Mouse (Mus musculus): Measurements from ENCODE around the gene Rnf187. TPM values are rescaled to one million over a fixed set of nuclear protein-coding genes. Genes with fewer than 3 reads are reported as not detected.

Rnf187 gene
- total and polyA plus RNA-seq, 2 experiments from 2014 or later = 700 to 925 TPM

DNA sequence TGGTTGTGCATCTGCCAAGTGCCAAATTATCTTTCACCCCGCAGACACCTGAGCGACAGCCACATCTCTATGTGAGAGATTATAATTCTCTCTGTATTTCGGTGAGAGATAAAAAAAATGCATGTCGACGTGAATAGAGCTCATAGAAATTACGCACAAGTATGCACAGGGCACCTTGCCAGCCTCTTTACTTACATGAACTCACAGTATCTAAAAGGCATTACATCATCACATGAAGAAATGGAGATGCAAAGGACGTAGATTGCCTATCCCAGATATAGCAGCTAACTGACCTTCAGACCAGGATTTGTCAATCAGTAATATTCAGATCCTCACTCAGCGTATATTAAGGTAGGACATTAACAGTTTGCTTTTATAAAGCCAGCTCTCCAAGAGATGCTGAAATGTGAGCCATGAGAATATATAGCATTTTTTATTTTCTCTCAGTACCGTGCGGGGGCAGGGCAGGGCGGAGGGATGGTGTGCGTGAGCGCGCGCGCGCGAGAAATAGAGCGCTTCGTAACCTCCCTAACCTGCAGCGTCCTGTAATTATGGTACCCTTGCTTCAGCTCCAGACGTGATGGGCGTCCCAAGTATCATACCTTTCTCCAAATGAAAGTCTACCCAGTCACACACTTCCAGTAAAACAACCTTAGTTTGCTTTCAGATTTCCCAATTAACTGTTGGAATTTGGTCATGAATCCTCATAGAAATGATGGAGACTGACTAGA lies 9.2 kb upstream of the Rnf187 start:
- H3K9ac ChIP-seq (replicated peaks; ENCODE audit: low read length, poor library complexity, severe bottlenecking) = peak overlapping the region; percentile 64
- peak overlapping the region; percentile 54 for H3K4me3 ChIP-seq (ENCODE audit: low read depth, low read length)
- 6% methylated on average over 23 of the region's 23 CpGs for WGBS
- H3K36me3 ChIP-seq (ENCODE audit: insufficient read depth, low read length) = no peaks in the 10 kb centered on the region
- H3K27me3 ChIP-seq (ENCODE audit: insufficient read depth, low read length) = no peaks in the 10 kb centered on the region
- H3K9me3 ChIP-seq (ENCODE audit: low read length) = no peaks in the 10 kb centered on the region
- peak; percentile 73 for ATAC-seq (ENCODE audit: low FRiP score)
- peak; percentile 80 for DNase-seq (ENCODE audit: low spot score)
- H3K27ac ChIP-seq (ENCODE audit: low read depth, low read length) = peak overlapping the region; percentile 97
- peak overlapping the region; percentile 53 for H3K4me2 ChIP-seq (ENCODE audit: low read depth, low read length, poor library complexity, severe bottlenecking)
- H3K4me1 ChIP-seq (ENCODE audit: insufficient read depth, low read length) = peaks cover 4% of the 10 kb centered on the region; the same call in 1 of the 2 replicates
- no peak for TF ChIP-seq CTCF (IDR thresholded peaks at IDR 0.05)

DNA sequence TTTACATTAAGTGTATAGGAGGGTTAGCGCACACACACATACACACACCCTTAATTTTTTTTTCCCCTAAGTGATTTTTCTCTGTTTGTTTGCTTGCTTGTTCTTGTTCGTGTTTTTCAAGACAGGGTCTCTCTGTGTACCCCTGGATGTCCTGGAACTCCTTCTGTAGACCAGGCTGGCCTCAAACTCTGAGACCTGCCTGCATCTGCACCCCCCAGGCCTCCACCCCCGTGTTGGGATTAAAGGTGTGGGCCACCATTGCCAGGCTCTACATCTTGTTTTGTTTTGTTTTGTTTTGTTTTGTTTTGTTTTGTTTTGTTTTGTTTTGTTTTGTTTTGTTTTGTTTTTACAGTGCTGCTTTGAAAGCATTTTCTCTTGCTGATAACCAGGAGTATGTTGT lies 8.6 kb upstream of the Rnf187 start:
- Histone ChIP-seq H3K4me2 (ENCODE audit: low read depth, low read length, poor library complexity, severe bottlenecking) (peak overlapping the region; percentile 53), H3K9me3 (ENCODE audit: low read length) (no peaks in the 10 kb centered on the region), H3K27ac (ENCODE audit: low read depth, low read length) (peak overlapping the region; percentile 97), H3K4me1 (ENCODE audit: insufficient read depth, low read length) (peaks cover 4% of the 10 kb centered on the region; the same call in 1 of the 2 replicates), H3K4me3 (ENCODE audit: low read depth, low read length) (peak overlapping the region; percentile 54; the same call in 1 of the 2 replicates), H3K36me3 (ENCODE audit: insufficient read depth, low read length) (no peaks in the 10 kb centered on the region), H3K9ac (replicated peaks; ENCODE audit: low read length, poor library complexity, severe bottlenecking) (no peak overlapping the region; the same call in 1 of the 2 replicates), H3K27me3 (ENCODE audit: insufficient read depth, low read length) (no peaks in the 10 kb centered on the region)
- TF ChIP-seq CTCF (IDR thresholded peaks at IDR 0.05) = no peak
- ATAC-seq (ENCODE audit: low FRiP score) (no peak), DNase-seq (ENCODE audit: low spot score) (no peak)
- WGBS = 78% methylated on average over 3 of the region's 3 CpGs

- Histone ChIP-seq H3K4me2 (ENCODE audit: low read depth, low read length, poor library complexity, severe bottlenecking) (no peak overlapping the region), H3K9me3 (ENCODE audit: low read length) (no peaks in the 10 kb centered on the region), H3K4me3 (ENCODE audit: low read depth, low read length) (no peak overlapping the region), H3K27ac (ENCODE audit: low read depth, low read length) (no peak overlapping the region), H3K36me3 (ENCODE audit: insufficient read depth, low read length) (no peaks in the 10 kb centered on the region), H3K9ac (replicated peaks; ENCODE audit: low read length, poor library complexity, severe bottlenecking) (no peak overlapping the region), H3K27me3 (ENCODE audit: insufficient read depth, low read length) (no peaks in the 10 kb centered on the region), H3K4me1 (ENCODE audit: insufficient read depth, low read length) (0 out of 2 replicates have a peak, but pooled peaks cover 2% of the 10 kb centered on the region)
- DNase-seq (ENCODE audit: low spot score) (no peak), ATAC-seq (ENCODE audit: low FRiP score) (no peak)
- TF ChIP-seq CTCF (IDR thresholded peaks at IDR 0.05) = no peak
- 79% methylated on average over 5 of the region's 5 CpGs for WGBS
These were observed 5.4 kb upstream of the Rnf187 start for GRCm38 (mm10) chr11:58944136-58944535.

GRCm38 (mm10) chr11:58939088-58939439 lies 348 bp upstream of the Rnf187 start:
- peak; percentile 47 for TF ChIP-seq CTCF (IDR thresholded peaks at IDR 0.05)
- Histone ChIP-seq H3K4me3 (ENCODE audit: low read depth, low read length) (peak overlapping the region; percentile 98), H3K9ac (replicated peaks; ENCODE audit: low read length, poor library complexity, severe bottlenecking) (peak overlapping the region; percentile 97), H3K36me3 (ENCODE audit: insufficient read depth, low read length) (peaks cover 20% of the 10 kb centered on the region), H3K4me2 (ENCODE audit: low read depth, low read length, poor library complexity, severe bottlenecking) (peak overlapping the region; percentile 85), H3K9me3 (ENCODE audit: low read length) (no peaks in the 10 kb centered on the region), H3K27ac (ENCODE audit: low read depth, low read length) (peak overlapping the region; percentile 93), H3K4me1 (ENCODE audit: insufficient read depth, low read length) (peaks cover 10% of the 10 kb centered on the region), H3K27me3 (ENCODE audit: insufficient read depth, low read length) (no peaks in the 10 kb centered on the region)
- whole genome bisulfite sequencing = 11% methylated on average over 6 of the region's 6 CpGs
- ATAC-seq (ENCODE audit: low FRiP score) (peak; percentile 39; the same call in 1 of the 2 replicates), DNase-seq (ENCODE audit: low spot score) (no peak)

GRCm38 (mm10) chr11:58937909-58938308 lies 807 bp downstream of the Rnf187 start:
- Histone ChIP-seq H3K9me3 (ENCODE audit: low read length) (no peaks in the 10 kb centered on the region), H3K4me3 (ENCODE audit: low read depth, low read length) (peak overlapping the region; percentile 98), H3K27ac (ENCODE audit: low read depth, low read length) (peak overlapping the region; percentile 93), H3K27me3 (ENCODE audit: insufficient read depth, low read length) (no peaks in the 10 kb centered on the region), H3K9ac (replicated peaks; ENCODE audit: low read length, poor library complexity, severe bottlenecking) (peak overlapping the region; percentile 97), H3K36me3 (ENCODE audit: insufficient read depth, low read length) (peaks cover 31% of the 10 kb centered on the region), H3K4me2 (ENCODE audit: low read depth, low read length, poor library complexity, severe bottlenecking) (peak overlapping the region; percentile 85), H3K4me1 (ENCODE audit: insufficient read depth, low read length) (peaks cover 10% of the 10 kb centered on the region)
- DNase-seq (ENCODE audit: low spot score) (peak; percentile 35), ATAC-seq (ENCODE audit: low FRiP score) (peak; percentile 2; the same call in 1 of the 2 replicates)
- under 1% methylated on average over 13 of the region's 13 CpGs for WGBS
- no peak for TF ChIP-seq CTCF (IDR thresholded peaks at IDR 0.05)

DNA sequence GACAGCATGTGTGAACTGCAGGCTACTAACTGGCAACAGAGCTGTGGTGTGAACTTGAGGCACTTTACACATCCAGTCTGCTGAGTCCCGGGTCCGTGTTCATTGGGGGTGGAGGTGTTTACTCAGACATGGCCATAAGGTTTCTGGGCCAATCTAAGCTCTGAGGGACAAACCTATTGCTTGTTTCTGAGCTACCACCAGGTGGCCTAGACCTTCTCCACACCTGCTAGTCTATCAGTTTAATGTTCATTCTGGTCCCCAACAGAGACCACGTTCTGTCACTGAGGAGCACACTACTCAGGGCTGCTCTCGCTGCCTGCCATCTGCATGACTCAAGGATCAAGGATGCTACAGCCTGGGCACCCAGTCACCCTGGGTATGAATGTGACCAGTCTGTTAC lies 7.1 kb downstream of the Rnf187 start:
- H3K27ac ChIP-seq (ENCODE audit: low read depth, low read length) = no peak overlapping the region
- no peaks in the 10 kb centered on the region for H3K4me1 ChIP-seq (ENCODE audit: insufficient read depth, low read length)
- ATAC-seq (ENCODE audit: low FRiP score) (peak; percentile 21; the same call in 1 of the 2 replicates), DNase-seq (ENCODE audit: low spot score) (peak; percentile 50)
- H3K9ac ChIP-seq (replicated peaks; ENCODE audit: low read length, poor library complexity, severe bottlenecking) = no peak overlapping the region
- H3K27me3 ChIP-seq (ENCODE audit: insufficient read depth, low read length) = no peaks in the 10 kb centered on the region
- peak; percentile 64 for TF ChIP-seq CTCF (IDR thresholded peaks at IDR 0.05)
- WGBS = 85% methylated on average over 4 of the region's 4 CpGs
- no peaks in the 10 kb centered on the region for H3K9me3 ChIP-seq (ENCODE audit: low read length)
- H3K4me2 ChIP-seq (ENCODE audit: low read depth, low read length, poor library complexity, severe bottlenecking) = no peak overlapping the region
- H3K36me3 ChIP-seq (ENCODE audit: insufficient read depth, low read length) = peaks cover 42% of the 10 kb centered on the region
- no peak overlapping the region for H3K4me3 ChIP-seq (ENCODE audit: low read depth, low read length)
